Mouse (Mus musculus) lung, adult 2 months (tissue): Measurements from ENCODE around the gene Gm20449. TPM values are rescaled to one million over a fixed set of nuclear protein-coding genes. Genes with fewer than 3 reads are reported as not detected.
"Not testable (repeated sequence)": the region's sequence is repeated elsewhere in the genome, so short reads cannot be mapped to it uniquely, and the experiment has no call there.

Experiments
- DNase-seq: peaks from one replicate; pipeline ENCODE4 v3.0.0; 2022
- H3K4me1 ChIP-seq: fragments of 200-500 bp; 2 replicates; pipeline ENCODE4 v1.6.1; 2011; ENCODE audit warnings: low read length; ENCODE audit not compliant: control insufficient read depth, insufficient read depth
- H3K4me3 ChIP-seq: fragments of 200-500 bp; replicated peaks from 2 replicates; pipeline ENCODE3; 2011; ENCODE audit warnings: low read depth, mild to moderate bottlenecking, control low read depth, low read length; ENCODE audit errors: extremely low read depth
- CTCF ChIP-seq: fragments of 200-500 bp; IDR thresholded peaks from 2 replicates; pipeline ENCODE4 v1.5.1; 2011; ENCODE audit warnings: mild to moderate bottlenecking, low read length, control low read depth; ENCODE audit not compliant: insufficient read depth
- POLR2A ChIP-seq: fragments of 200-500 bp; IDR thresholded peaks from 2 replicates; pipeline ENCODE4 v1.6.1; 2011; ENCODE audit warnings: low read depth, mild to moderate bottlenecking, control low read depth, low read length, borderline replicate concordance; ENCODE audit errors: extremely low read depth
- WGBS: fragments of 180-500 bp; shearing (Covaris S2); methylation state at CpG from one replicate; pipeline ENCODE4 v1.1.7; 2018; 5-methylcytosine and 5-hydroxymethylcytosine counted together
- polyA plus RNA-seq: library from polyadenylated mRNA; depleted of rRNA; stranded (reverse); fragments of >200 nt; gene quantifications from 2 replicates; pipeline ENCODE4 v1.2.3, GENCODE M21; 2012; rRNA removed

The Gm20449 gene
- polyA plus RNA-seq = 0.02 and 0.03 TPM in 2 replicates

GRCm38 (mm10) chr7:41499389-41500049 lies at the start of gene Gm20449, which contains the start of gene AW146154:
Gene Gm20449 (minus strand): TSS chr7:41499417.
Gene AW146154 (minus strand): TSS chr7:41499890.
- TF ChIP-seq CTCF (no peak), POLR2A (peak; percentile 67; the same call in 1 of the 2 replicates)
- DNase-seq = peak; percentile 100
- Histone ChIP-seq H3K4me3 (peak within 1 kb of the TSS; percentile 78), H3K4me1 (no peaks in the 10 kb centered on the region)
- WGBS = under 1% methylated on average over 18 of the region's 18 CpGs

- H3K4me1 ChIP-seq = no peaks in the 10 kb centered on the region
- no peak for DNase-seq
- WGBS = 81% methylated on average over 3 of the region's 3 CpGs
- TF ChIP-seq CTCF (no peak), POLR2A (no peak)
- no peak overlapping the region for H3K4me3 ChIP-seq
Observed at GRCm38 (mm10) chr7:41512672-41513071, 13.5 kb upstream of the Gm20449 start.

GRCm38 (mm10) chr7:41512207-41512606 lies 13.0 kb upstream of the Gm20449 start:
- no peak for DNase-seq
- Histone ChIP-seq H3K4me1 (no peaks in the 10 kb centered on the region), H3K4me3 (no peak overlapping the region)
- TF ChIP-seq POLR2A (no peak), CTCF (no peak)
- WGBS = 20% methylated on average over 1 of the region's 1 CpGs

GRCm38 (mm10) chr7:41502402-41502801 lies 3.2 kb upstream of the Gm20449 start:
- H3K4me3 ChIP-seq = no peak overlapping the region
- TF ChIP-seq CTCF = no peak
- TF ChIP-seq POLR2A = no peak
- WGBS = 39% methylated on average over 1 of the region's 1 CpGs
- DNase-seq = no peak
- H3K4me1 ChIP-seq = no peaks in the 10 kb centered on the region

- DNase-seq = no peak
- WGBS = 16% methylated on average over 22 of the region's 22 CpGs
- TF ChIP-seq POLR2A (no peak), CTCF (no peak)
- Histone ChIP-seq H3K4me1 (no peaks in the 10 kb centered on the region), H3K4me3 (peak overlapping the region; percentile 78)
Observed at GRCm38 (mm10) chr7:41500151-41500934, 1.1 kb upstream of the Gm20449 start.

- H3K4me1 ChIP-seq, DNase-seq: not testable (repeated sequence)
- WGBS = 0% methylated on average over 6 of the region's 6 CpGs
- peak overlapping the region; percentile 78 for H3K4me3 ChIP-seq
Observed at GRCm38 (mm10) chr7:41499018-41499388, 214 bp downstream of the Gm20449 start.

GRCm38 (mm10) chr7:41498464-41498863 lies 753 bp downstream of the Gm20449 start:
- DNase-seq, H3K4me1 ChIP-seq, H3K4me3 ChIP-seq: not testable (repeated sequence)
- whole genome bisulfite sequencing = 72% methylated on average over 4 of the region's 4 CpGs

GRCm38 (mm10) chr7:41497871-41498270 lies 1.3 kb downstream of the Gm20449 start:
- TF ChIP-seq POLR2A = no peak
- no peak for TF ChIP-seq CTCF
- H3K4me3 ChIP-seq = no peak overlapping the region
- no peak for DNase-seq
- WGBS = 98% methylated on average over 2 of the region's 2 CpGs
- no peaks in the 10 kb centered on the region for H3K4me1 ChIP-seq

GRCm38 (mm10) chr7:41451864-41452263 lies 47.4 kb downstream of the Gm20449 start:
- H3K4me1 ChIP-seq = no peaks in the 10 kb centered on the region
- no peak for DNase-seq
- TF ChIP-seq POLR2A (no peak), CTCF (no peak)
- 16% methylated on average over 10 of the region's 10 CpGs for WGBS
- no peak overlapping the region for H3K4me3 ChIP-seq

- WGBS = 57% methylated on average over 1 of the region's 1 CpGs
- DNase-seq, H3K4me3 ChIP-seq, H3K4me1 ChIP-seq: not testable (repeated sequence)
Observed at GRCm38 (mm10) chr7:41448596-41448995, 50.6 kb downstream of the Gm20449 start, which contains the start of gene Vmn2r57. Gene Vmn2r57 (minus strand): TSS chr7:41448696.
